Mouse (Mus musculus) neural tube, embryonic 15.5 days (tissue): ENCODE results near the gene Gm525. TPM values are rescaled to one million over a fixed set of nuclear protein-coding genes. Genes with fewer than 3 reads are reported as not detected.

Source experiments
- ATAC-seq: fragments of 200-750 bp; cut with Nextera tagmentation; 2 replicates; pipeline ENCODE4 v1.8.0; 2017; ENCODE audit warnings: mild to moderate bottlenecking, moderate TSS enrichment, moderate library complexity; ENCODE audit not compliant: low FRiP score
- H3K27ac ChIP-seq: fragments of 300-500 bp; sonication (generic); replicated peaks from 2 replicates; pipeline ENCODE4 v1.5.1; 2015; ENCODE audit warnings: mild to moderate bottlenecking, inconsistent platforms
- H3K27me3 ChIP-seq: fragments of 300-500 bp; sonication (generic); replicated peaks from 2 replicates; pipeline ENCODE4 v1.6.1; 2015; ENCODE audit warnings: inconsistent platforms
- H3K36me3 ChIP-seq: fragments of 300-500 bp; sonication (generic); 2 replicates; pipeline ENCODE4 v1.6.1; 2015; ENCODE audit warnings: inconsistent platforms
- H3K4me1 ChIP-seq: fragments of 300-500 bp; sonication (generic); 2 replicates; pipeline ENCODE4 v1.6.1; 2015; ENCODE audit warnings: inconsistent platforms
- H3K4me2 ChIP-seq: fragments of 300-500 bp; sonication (generic); 2 replicates; pipeline ENCODE4 v1.6.1; 2015; ENCODE audit warnings: inconsistent platforms, mild to moderate bottlenecking, moderate library complexity
- H3K4me3 ChIP-seq: fragments of 300-500 bp; sonication (generic); replicated peaks from 2 replicates; pipeline ENCODE4 v1.5.1; 2015; ENCODE audit warnings: mild to moderate bottlenecking, inconsistent platforms
- H3K9ac ChIP-seq: fragments of 300-500 bp; sonication (generic); replicated peaks from 2 replicates; pipeline ENCODE4 v1.6.1; 2015; ENCODE audit warnings: mild to moderate bottlenecking, inconsistent platforms
- H3K9me3 ChIP-seq: fragments of 300-500 bp; sonication (generic); replicated peaks from 2 replicates; pipeline ENCODE4 v1.6.1; 2016; ENCODE audit warnings: inconsistent platforms
- WGBS: fragments of 180-500 bp; shearing (Covaris S2); methylation state at CpG from one replicate; pipeline ENCODE4 v1.1.7; 2015; ENCODE audit warnings: mixed read lengths; 5-methylcytosine and 5-hydroxymethylcytosine counted together
- polyA plus RNA-seq: library from polyadenylated mRNA; unstranded; fragments of >200 nt; fragmentation: Nextera tagmentation; extraction: Ambion mirVana; gene quantifications from 2 replicates; pipeline ENCODE4 v1.2.1, GENCODE M21; 2015

Gm525 gene
- polyA plus RNA-seq, 1 experiment from 2014 or later, result not detected

DNA sequence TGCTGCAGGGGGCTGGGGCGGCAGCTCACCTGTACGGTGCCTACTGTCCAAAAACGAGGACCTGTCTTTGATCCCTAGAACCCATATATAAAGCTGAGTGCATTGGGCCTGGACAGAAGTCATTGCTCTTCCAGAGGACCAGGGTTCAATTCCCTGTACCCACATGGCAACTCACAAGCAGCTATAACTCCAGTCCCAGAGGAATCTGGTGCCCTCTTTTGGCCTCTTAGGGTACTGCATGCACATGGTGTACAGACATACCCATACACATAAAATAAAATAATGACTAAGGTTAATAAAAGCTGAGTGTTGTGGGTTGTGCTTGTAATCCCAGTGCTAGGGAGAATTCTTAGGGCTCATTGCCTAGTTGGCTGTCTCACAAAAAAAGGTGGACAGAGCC, 8.3 kb upstream of the Gm525 start:
- H3K9ac ChIP-seq, result no peak overlapping the region
- no peak overlapping the region for H3K4me2 ChIP-seq
- H3K4me3 ChIP-seq, result no peak overlapping the region
- H3K27me3 ChIP-seq, result no peaks in the 10 kb centered on the region
- WGBS, result 95% methylated on average over 3 of the region's 3 CpGs
- H3K4me1 ChIP-seq, result no peaks in the 10 kb centered on the region
- no peak for ATAC-seq
- H3K9me3 ChIP-seq, result no peaks in the 10 kb centered on the region
- H3K27ac ChIP-seq, result no peak overlapping the region
- no peaks in the 10 kb centered on the region for H3K36me3 ChIP-seq

DNA sequence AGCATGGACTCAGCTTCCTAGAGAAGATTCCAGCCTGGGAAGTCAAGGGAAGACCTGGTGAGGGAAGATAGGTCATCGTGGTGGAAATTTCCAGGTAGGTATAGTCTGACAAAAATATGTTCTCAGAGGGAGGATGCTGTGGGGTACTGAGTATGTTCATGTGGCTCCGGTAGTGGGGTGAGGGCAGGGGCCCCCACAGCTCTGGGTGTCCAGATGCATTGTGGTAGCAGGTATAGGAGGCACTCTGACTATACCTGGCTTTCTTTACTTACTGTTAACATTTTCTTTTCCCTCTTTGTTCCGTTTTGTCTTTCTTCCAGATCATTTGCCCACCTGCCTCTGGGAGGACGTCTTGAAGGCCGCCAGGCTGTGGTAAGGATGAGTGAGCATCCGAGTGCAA, 7.5 kb upstream of the Gm525 start:
- Histone ChIP-seq H3K27me3 (no peaks in the 10 kb centered on the region), H3K4me2 (no peak overlapping the region), H3K9me3 (no peaks in the 10 kb centered on the region), H3K27ac (no peak overlapping the region), H3K4me3 (no peak overlapping the region), H3K36me3 (no peaks in the 10 kb centered on the region), H3K9ac (no peak overlapping the region), H3K4me1 (no peaks in the 10 kb centered on the region)
- WGBS, result 84% methylated on average over 6 of the region's 6 CpGs
- no peak for ATAC-seq

DNA sequence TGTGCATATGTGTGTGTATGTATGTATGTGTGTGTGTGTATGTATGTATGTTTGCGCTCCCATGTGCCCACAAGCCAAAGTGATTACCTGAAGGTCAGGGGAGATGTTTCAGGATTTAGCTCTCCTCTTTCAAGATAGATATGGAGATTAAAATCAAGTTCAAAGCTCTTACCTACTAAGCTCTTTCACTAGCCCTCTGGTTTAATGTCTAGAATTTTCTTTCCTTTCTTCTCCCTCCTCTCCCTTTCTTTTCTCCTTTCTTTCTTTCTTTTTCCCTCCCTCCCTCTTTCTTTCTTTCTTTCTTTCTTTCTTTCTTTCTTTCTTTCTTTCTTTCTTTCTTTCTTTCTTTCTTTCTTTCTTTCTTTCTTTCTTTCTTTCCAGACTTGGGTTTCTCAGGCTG, 6.9 kb upstream of the Gm525 start, which contains the start of gene Dgke:
Gene Dgke (minus strand): TSS at position 101 of the 400 bp plus-strand sequence.
- 100% methylated on average over 1 of the region's 1 CpGs for WGBS

DNA sequence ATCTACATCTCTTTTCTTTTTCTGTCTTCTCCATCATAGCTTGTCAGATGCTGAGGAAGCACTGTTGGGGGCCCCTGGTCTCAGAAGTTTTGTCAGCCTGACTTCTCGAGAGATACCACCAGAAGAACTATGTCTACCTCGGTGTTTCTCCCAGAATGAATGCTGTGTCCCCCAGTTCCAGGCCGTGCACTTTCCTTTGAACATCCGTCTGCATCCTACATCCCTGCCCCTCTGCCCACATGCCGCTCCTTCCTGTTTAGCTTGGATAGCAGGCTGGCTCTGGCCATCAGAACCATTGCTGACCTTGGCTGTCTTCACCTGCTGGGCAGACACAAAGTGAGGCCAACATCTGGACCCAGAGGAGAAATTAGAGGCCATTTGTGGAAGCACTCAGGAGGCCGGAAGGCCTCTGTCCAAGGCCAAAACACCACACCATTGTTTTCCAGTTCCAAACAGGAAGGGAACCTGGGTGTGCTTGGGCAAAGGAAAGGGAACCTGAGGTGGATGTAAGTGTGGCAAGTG, 6.3 kb upstream of the Gm525 start:
- no peak overlapping the region for H3K4me2 ChIP-seq
- ATAC-seq, result no peak
- H3K9me3 ChIP-seq, result no peaks in the 10 kb centered on the region
- H3K27me3 ChIP-seq, result no peaks in the 10 kb centered on the region
- no peak overlapping the region; the same call in 1 of the 2 replicates for H3K27ac ChIP-seq
- no peak overlapping the region for H3K4me3 ChIP-seq
- H3K9ac ChIP-seq, result no peak overlapping the region
- no peaks in the 10 kb centered on the region for H3K36me3 ChIP-seq
- no peaks in the 10 kb centered on the region for H3K4me1 ChIP-seq
- 75% methylated on average over 6 of the region's 6 CpGs for WGBS

More for the DNA sequence above, 6.9 kb upstream of the Gm525 start, which contains the start of gene Dgke:
- no peak within 1 kb of the TSS; the same call in 1 of the 2 replicates for H3K27ac ChIP-seq
- no peaks in the 10 kb centered on the region for H3K27me3 ChIP-seq
- H3K9me3 ChIP-seq, result no peaks in the 10 kb centered on the region
- H3K4me2 ChIP-seq, result no peak within 1 kb of the TSS
- ATAC-seq, result no peak
- no peak within 1 kb of the TSS for H3K9ac ChIP-seq
- no peaks in the 10 kb centered on the region for H3K36me3 ChIP-seq
- no peak within 1 kb of the TSS for H3K4me3 ChIP-seq
- H3K4me1 ChIP-seq, result no peaks in the 10 kb centered on the region

DNA sequence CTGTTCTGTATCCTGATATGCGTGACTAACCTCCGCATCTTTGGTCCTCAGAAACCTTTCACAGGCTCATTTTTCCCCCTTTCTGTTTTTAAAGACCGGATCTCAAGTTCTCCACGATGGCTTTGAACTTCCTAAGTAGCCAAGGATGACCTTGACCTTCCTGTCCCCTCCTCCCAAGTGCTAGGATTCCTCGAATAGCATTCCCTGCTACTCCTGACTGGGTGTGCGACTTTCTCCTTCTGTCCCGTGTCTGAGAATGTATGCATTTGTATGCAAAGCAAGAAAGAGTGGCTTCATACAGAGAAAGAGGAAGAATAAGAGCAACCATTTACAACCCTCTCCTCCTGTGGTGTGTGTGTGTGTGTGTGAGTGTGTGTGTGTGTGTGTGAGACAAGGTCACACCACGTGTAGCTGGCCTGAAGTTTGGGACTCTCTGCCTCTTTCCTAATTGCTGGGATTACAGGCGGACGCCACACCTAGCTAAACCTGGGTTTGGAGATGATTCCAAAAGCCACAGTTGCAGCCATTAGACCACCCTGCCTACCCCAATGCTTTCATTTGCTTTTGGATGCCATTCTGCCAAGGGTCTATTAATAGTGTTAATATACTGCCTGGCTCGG, 5.7 kb upstream of the Gm525 start:
- Histone ChIP-seq H3K4me3 (no peak overlapping the region), H3K4me1 (no peaks in the 10 kb centered on the region), H3K9ac (no peak overlapping the region), H3K27me3 (no peaks in the 10 kb centered on the region), H3K9me3 (no peaks in the 10 kb centered on the region), H3K36me3 (no peaks in the 10 kb centered on the region), H3K4me2 (no peak overlapping the region), H3K27ac (no peak overlapping the region; the same call in 1 of the 2 replicates)
- 60% methylated on average over 11 of the region's 11 CpGs for WGBS
- ATAC-seq, result no peak

DNA sequence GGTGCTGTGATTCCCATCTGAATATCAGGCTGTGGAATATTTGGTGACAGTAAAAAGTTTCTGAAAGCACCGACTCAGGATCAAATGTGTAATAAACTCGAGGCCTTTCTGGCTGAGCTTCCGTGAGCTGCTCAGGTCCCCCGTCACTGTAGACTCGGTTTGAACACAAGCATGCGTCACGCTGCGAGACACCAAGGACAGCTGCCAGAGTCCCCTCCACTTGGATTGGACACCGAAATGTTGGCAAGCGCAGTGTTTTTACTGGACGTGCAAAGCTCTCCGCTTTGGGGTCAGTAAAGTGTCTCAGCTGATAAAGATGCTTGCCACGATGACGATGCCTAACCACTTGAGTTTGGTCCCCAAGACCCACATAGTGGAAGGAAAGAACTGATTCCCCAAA, 5.0 kb upstream of the Gm525 start:
- Histone ChIP-seq H3K4me3 (no peak overlapping the region), H3K9ac (no peak overlapping the region), H3K27ac (no peak overlapping the region), H3K4me2 (no peak overlapping the region), H3K36me3 (no peaks in the 10 kb centered on the region), H3K9me3 (no peaks in the 10 kb centered on the region), H3K27me3 (no peaks in the 10 kb centered on the region), H3K4me1 (no peaks in the 10 kb centered on the region)
- 91% methylated on average over 14 of the region's 14 CpGs for WGBS
- no peak for ATAC-seq

DNA sequence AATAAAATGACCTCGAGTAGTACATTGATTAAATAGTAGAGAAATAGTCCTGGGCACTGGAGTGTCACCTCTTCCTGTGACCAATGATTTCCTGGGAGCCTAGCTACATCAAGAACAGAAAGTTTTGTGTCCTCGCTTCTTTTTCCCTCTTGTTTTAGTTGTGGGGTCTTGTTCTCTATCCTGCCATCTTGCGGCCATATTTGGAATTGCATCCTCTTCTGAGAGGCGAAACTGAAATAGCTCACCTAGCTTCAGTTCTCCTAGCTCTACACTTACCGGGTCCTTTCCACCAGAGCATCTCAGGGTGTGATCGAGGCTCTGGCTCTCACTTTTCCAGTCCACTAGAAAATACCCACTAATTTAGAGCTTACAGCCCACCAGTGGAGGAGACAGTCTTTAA, 4.3 kb upstream of the Gm525 start:
- no peak overlapping the region for H3K4me3 ChIP-seq
- no peak overlapping the region for H3K27ac ChIP-seq
- no peaks in the 10 kb centered on the region for H3K27me3 ChIP-seq
- no peak overlapping the region for H3K9ac ChIP-seq
- no peaks in the 10 kb centered on the region for H3K36me3 ChIP-seq
- WGBS, result 25% methylated on average over 6 of the region's 6 CpGs
- H3K4me2 ChIP-seq, result no peak overlapping the region
- H3K9me3 ChIP-seq, result no peaks in the 10 kb centered on the region
- ATAC-seq, result no peak
- no peaks in the 10 kb centered on the region for H3K4me1 ChIP-seq

DNA sequence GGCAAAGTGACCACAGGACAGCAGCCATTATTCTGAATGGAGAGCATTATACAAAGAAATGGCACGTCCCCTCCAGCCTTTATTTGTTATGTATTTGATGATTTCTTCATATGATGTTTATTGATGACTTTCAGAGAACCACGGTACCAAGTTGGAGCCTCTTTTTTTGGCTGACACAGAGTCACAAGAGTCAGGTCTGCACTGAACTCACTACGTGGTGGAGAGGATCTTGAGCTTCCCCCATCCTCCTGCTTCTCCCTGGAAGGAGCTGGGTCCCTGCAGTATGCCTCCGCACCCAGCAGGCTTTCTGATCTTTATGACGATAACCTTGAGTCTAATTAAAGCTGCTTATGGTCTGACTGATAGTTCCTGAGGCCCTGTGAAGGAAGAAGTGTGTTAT, 2.1 kb upstream of the Gm525 start:
- Histone ChIP-seq H3K36me3 (no peaks in the 10 kb centered on the region), H3K9ac (no peak overlapping the region), H3K27ac (no peak overlapping the region), H3K4me1 (no peaks in the 10 kb centered on the region), H3K4me2 (no peak overlapping the region), H3K27me3 (no peaks in the 10 kb centered on the region), H3K4me3 (no peak overlapping the region), H3K9me3 (no peaks in the 10 kb centered on the region)
- WGBS, result 77% methylated on average over 5 of the region's 5 CpGs
- ATAC-seq, result no peak

DNA sequence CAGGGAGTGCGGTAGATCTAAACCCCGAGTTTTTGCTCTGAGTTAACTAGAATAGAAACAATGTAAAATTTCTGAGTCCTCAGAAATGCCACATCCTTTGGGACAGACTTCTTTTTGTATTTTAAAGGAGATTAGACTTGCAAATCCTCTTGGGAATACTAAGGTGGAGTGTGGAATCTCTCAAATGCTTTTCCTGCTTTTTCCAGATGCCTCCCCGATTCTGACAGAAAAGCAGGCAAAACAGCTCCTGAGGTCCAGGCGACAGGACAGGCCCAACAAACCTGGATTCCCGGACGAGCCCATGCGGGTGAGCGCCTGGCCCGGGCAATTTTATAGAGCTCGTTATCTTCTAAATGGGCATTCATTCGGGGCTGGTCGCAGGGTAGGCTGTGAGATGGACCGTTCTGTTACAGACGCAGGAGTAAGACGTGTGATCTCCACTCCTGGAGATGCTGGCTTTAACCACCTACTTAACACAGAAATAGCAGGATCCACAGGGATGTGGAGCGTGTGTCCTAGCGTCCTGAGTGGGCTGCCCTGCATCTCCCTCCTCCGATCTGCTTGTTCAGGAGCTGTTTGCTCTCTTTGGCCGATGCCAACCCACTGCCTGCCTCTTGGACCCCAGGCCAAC, 1.3 kb downstream of the Gm525 start:
- Histone ChIP-seq H3K27me3 (no peaks in the 10 kb centered on the region), H3K4me1 (no peaks in the 10 kb centered on the region), H3K9ac (no peak overlapping the region), H3K4me3 (no peak overlapping the region), H3K27ac (no peak overlapping the region), H3K4me2 (no peak overlapping the region), H3K36me3 (no peaks in the 10 kb centered on the region), H3K9me3 (no peaks in the 10 kb centered on the region)
- WGBS, result 47% methylated on average over 19 of the region's 19 CpGs
- no peak for ATAC-seq

DNA sequence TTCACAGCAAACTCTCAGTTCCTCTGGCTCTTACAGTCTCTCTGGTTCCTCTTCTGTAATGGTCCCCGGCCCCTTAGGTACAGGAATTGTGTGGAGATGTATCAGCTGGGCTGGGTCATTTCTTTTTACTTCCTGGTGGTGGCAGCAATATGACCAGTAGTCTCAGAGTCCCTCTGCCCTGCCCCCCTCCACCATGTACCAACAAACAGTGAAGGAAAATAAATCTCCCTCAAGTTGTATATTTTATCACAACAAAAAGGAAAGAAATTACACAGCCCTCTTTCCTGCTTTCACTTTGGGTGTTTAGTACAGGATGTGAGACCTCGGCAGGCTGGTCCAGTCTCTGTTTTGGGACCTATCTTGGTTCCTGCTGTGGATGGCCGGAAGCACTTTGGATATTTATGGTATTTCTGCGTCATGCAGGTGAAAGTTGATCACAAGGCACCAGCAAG, 2.8 kb downstream of the Gm525 start:
- no peak overlapping the region for H3K4me3 ChIP-seq
- no peaks in the 10 kb centered on the region for H3K9me3 ChIP-seq
- no peak overlapping the region for H3K27ac ChIP-seq
- H3K9ac ChIP-seq, result no peak overlapping the region
- no peaks in the 10 kb centered on the region for H3K4me1 ChIP-seq
- H3K4me2 ChIP-seq, result no peak overlapping the region
- ATAC-seq, result no peak
- no peaks in the 10 kb centered on the region for H3K36me3 ChIP-seq
- 82% methylated on average over 4 of the region's 4 CpGs for WGBS
- H3K27me3 ChIP-seq, result no peaks in the 10 kb centered on the region

DNA sequence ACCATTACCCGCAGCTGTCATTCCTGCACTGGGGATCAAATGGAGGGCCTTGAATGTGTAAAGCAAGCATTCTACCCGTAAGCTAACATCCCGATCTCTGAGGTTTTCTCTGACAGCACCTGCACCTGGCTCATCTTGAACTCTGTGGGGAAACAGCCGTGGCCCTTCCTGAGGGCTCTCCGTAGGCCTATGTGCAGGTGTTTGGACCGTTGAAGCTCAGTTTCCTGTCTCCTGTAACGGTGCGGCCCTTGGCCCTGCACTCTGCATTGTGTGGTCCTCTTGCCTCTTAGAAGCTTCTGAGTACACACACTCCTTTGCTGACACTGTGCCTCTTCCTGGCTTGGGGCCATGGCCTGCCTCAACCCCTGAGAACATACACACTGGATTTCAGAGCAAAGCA, 4.0 kb downstream of the Gm525 start:
- 88% methylated on average over 8 of the region's 8 CpGs for WGBS
- no peak overlapping the region for H3K4me3 ChIP-seq
- H3K36me3 ChIP-seq, result no peaks in the 10 kb centered on the region
- no peaks in the 10 kb centered on the region for H3K9me3 ChIP-seq
- H3K4me2 ChIP-seq, result no peak overlapping the region
- no peaks in the 10 kb centered on the region for H3K27me3 ChIP-seq
- no peak overlapping the region for H3K27ac ChIP-seq
- ATAC-seq, result no peak
- no peak overlapping the region for H3K9ac ChIP-seq
- no peaks in the 10 kb centered on the region for H3K4me1 ChIP-seq

DNA sequence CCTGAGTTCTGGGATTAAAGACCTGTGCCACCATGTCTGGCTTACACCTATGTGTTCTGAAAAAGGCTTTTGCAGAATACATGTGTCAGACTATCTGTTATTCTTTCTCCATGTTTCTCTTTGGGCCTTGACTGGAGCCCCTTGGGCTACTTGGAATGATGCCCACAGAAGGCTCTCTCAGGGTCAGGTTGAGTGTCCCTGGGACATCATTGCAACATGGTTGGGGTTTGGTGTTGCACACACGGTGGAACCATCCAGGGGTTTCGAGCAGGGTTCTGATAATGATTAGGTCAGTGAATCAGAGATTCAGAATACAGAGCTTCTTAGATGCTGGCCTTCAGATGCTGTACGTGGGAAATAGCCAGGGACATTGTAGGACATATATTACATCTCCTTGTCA, 4.7 kb downstream of the Gm525 start:
- 90% methylated on average over 3 of the region's 3 CpGs for WGBS
- no peak overlapping the region for H3K4me2 ChIP-seq
- H3K27me3 ChIP-seq, result no peaks in the 10 kb centered on the region
- no peaks in the 10 kb centered on the region for H3K4me1 ChIP-seq
- no peak for ATAC-seq
- no peak overlapping the region for H3K27ac ChIP-seq
- no peak overlapping the region for H3K4me3 ChIP-seq
- no peaks in the 10 kb centered on the region for H3K9me3 ChIP-seq
- H3K36me3 ChIP-seq, result no peaks in the 10 kb centered on the region
- H3K9ac ChIP-seq, result no peak overlapping the region
